Mouse (Mus musculus): ENCODE data around the gene Marc2. TPM values are rescaled to one million over a fixed set of nuclear protein-coding genes. Genes with fewer than 3 reads are reported as not detected.

Marc2 gene
- polyA plus RNA-seq, 1 experiment from 2014 or later: 89.7 TPM

DNA sequence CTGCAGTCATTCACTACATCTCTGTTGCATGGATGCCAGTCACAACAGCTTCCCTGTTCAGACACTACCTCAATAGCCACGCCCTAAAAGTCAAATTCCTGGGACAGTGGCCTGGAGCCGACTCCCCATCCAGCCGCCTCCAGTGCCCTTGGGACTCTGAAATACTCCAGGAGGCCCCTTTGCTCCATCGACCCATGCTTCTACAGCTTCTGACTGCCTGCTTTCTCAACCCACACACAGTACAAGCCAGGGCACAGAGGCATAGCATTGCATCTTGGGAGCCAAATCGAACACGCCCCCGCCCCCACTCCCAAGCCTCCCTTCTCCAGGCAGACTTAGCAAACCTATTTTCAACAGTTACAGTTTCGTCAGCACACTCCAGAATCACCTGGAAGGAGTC lies 16.4 kb downstream of the Marc2 start:
- no peak overlapping the region for H3K4me2 ChIP-seq (ENCODE audit: low read depth, low read length, severe bottlenecking)
- no peaks in the 10 kb centered on the region for H3K9me3 ChIP-seq (ENCODE audit: control insufficient read depth, low read length)
- H3K9ac ChIP-seq (ENCODE audit: low read length): no peak overlapping the region
- H3K4me1 ChIP-seq (replicated peaks; ENCODE audit: control insufficient read depth, insufficient read depth, low read length): peaks cover 5% of the 10 kb centered on the region; the same call in 1 of the 2 replicates
- H3K36me3 ChIP-seq (ENCODE audit: control insufficient read depth, insufficient read depth, low read length): no peaks in the 10 kb centered on the region; the same call in 1 of the 2 replicates
- no peak for DNase-seq (ENCODE audit: low spot score)
- no peak overlapping the region for H3K4me3 ChIP-seq (ENCODE audit: low read depth, low read length)
- no peak overlapping the region for H3K27ac ChIP-seq (ENCODE audit: low read depth, low read length)
- WGBS: 91% methylated on average over 8 of the region's 8 CpGs
- no peak for ATAC-seq (replicated peaks; ENCODE audit: low FRiP score)
- H3K27me3 ChIP-seq (ENCODE audit: control insufficient read depth, insufficient read depth, low read length): no peaks in the 10 kb centered on the region

DNA sequence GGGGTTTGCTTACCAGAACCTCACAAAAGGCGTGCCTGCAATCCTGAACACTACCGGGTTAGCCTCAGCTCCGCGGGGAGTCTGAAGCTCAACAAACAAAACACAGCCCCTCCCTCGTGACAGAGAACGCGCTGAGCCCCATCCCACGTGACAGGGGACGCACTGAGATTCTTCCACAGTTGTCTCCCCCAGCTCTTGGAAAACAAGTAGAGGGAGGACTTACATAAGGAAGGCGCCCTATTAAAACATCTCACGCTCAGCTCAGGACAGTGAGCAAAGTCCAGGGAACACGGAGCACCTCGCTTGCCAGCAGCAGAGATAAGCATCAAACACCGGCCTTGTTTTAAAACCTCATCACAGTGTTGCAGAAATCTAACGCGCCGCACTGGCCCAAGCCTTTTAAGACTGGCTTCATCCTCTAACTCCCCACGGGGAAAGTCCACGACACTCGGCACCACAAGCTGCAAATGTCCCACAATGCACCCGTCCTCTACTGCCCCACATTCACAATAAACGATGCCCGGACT lies 19.0 kb downstream of the Marc2 start:
- Histone ChIP-seq H3K9me3 (ENCODE audit: control insufficient read depth, low read length) (no peaks in the 10 kb centered on the region), H3K27ac (ENCODE audit: low read depth, low read length) (no peak overlapping the region), H3K27me3 (ENCODE audit: control insufficient read depth, insufficient read depth, low read length) (no peaks in the 10 kb centered on the region), H3K4me3 (ENCODE audit: low read depth, low read length) (no peak overlapping the region), H3K4me2 (ENCODE audit: low read depth, low read length, severe bottlenecking) (peak overlapping the region; percentile 29; the same call in 1 of the 2 replicates), H3K9ac (ENCODE audit: low read length) (peak overlapping the region; percentile 37), H3K36me3 (ENCODE audit: control insufficient read depth, insufficient read depth, low read length) (no peaks in the 10 kb centered on the region; the same call in 1 of the 2 replicates), H3K4me1 (replicated peaks; ENCODE audit: control insufficient read depth, insufficient read depth, low read length) (peaks cover 5% of the 10 kb centered on the region; the same call in 1 of the 2 replicates)
- no peak for DNase-seq (ENCODE audit: low spot score)
- ATAC-seq (replicated peaks; ENCODE audit: low FRiP score): no peak
- 34% methylated on average over 23 of the region's 23 CpGs for WGBS

DNA sequence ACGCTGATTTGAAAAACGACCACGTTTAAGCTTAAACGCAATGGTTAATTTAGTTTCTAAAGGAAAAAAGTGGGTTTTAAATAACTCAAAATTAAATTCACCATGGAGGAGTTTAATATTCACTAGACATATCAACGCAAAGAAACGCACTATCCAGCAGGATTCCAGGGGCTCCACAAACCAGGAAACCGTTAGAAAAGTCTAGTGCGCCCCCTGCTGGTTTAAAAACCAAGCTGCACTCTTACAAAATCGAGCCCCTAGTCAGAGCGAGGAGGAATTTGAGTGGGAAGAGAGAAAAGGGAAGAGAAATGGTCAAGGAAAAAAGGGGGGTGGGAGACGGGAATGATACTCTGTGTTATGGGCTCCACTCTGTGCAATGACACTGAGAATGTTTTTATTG lies 21.2 kb downstream of the Marc2 start:
- Histone ChIP-seq H3K27me3 (ENCODE audit: control insufficient read depth, insufficient read depth, low read length) (no peaks in the 10 kb centered on the region), H3K9ac (ENCODE audit: low read length) (no peak overlapping the region), H3K4me2 (ENCODE audit: low read depth, low read length, severe bottlenecking) (no peak overlapping the region), H3K4me3 (ENCODE audit: low read depth, low read length) (no peak overlapping the region), H3K4me1 (replicated peaks; ENCODE audit: control insufficient read depth, insufficient read depth, low read length) (peaks cover 5% of the 10 kb centered on the region; the same call in 1 of the 2 replicates), H3K9me3 (ENCODE audit: control insufficient read depth, low read length) (no peaks in the 10 kb centered on the region), H3K27ac (ENCODE audit: low read depth, low read length) (no peak overlapping the region), H3K36me3 (ENCODE audit: control insufficient read depth, insufficient read depth, low read length) (no peaks in the 10 kb centered on the region)
- DNase-seq (ENCODE audit: low spot score) (peak; percentile 73), ATAC-seq (replicated peaks; ENCODE audit: low FRiP score) (peak; percentile 47)
- WGBS: 27% methylated on average over 11 of the region's 11 CpGs

DNA sequence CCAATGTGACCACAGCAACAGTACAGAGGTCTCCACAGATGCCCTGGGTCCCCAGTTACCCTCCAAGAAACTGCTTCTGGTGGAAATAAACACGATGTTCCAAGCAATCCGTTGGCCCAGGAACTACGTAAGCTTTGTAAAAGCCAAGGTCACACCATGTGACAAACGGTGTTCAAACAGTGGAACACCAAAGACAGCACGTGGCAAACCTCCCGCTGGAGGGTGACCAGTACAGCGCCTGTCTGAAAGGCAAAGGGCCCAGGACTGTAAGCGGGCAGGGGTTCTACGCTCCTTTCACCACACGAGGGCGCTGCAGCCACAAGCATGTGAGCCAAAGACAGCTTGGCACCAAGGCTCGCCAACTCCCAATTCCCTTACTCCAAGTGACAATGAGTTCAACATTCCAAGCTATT lies 21.8 kb downstream of the Marc2 start:
- H3K4me1 ChIP-seq (replicated peaks; ENCODE audit: control insufficient read depth, insufficient read depth, low read length): peaks cover 5% of the 10 kb centered on the region; the same call in 1 of the 2 replicates
- no peak overlapping the region for H3K9ac ChIP-seq (ENCODE audit: low read length)
- H3K27me3 ChIP-seq (ENCODE audit: control insufficient read depth, insufficient read depth, low read length): no peaks in the 10 kb centered on the region
- WGBS: 4% methylated on average over 12 of the region's 12 CpGs
- DNase-seq (ENCODE audit: low spot score) (peak; percentile 95), ATAC-seq (replicated peaks; ENCODE audit: low FRiP score) (peak; percentile 85)
- H3K4me2 ChIP-seq (ENCODE audit: low read depth, low read length, severe bottlenecking): no peak overlapping the region
- H3K36me3 ChIP-seq (ENCODE audit: control insufficient read depth, insufficient read depth, low read length): no peaks in the 10 kb centered on the region
- H3K9me3 ChIP-seq (ENCODE audit: control insufficient read depth, low read length): no peaks in the 10 kb centered on the region
- no peak overlapping the region for H3K4me3 ChIP-seq (ENCODE audit: low read depth, low read length)
- no peak overlapping the region for H3K27ac ChIP-seq (ENCODE audit: low read depth, low read length)

DNA sequence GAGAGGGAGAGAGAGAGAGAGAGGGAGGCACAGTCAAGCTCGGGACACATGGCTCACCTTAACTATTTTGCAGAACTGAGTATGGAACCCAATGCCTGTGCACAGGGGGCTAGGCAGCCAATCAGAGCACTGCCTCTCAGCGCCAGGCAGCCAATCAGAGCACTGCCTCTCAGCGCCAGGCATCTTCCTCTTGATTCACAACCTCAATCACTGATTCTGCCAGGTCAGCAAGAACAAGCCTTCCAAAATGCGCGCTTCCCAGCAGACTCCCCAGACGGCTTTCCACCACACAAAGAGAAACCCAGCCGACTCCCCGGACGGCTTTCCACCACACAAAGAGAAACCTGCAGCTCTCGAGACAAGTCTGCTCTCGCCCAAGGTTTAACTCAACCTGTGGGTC lies 23.6 kb downstream of the Marc2 start:
- H3K4me2 ChIP-seq (ENCODE audit: low read depth, low read length, severe bottlenecking): 0 out of 2 replicates have a peak overlapping the region, but pooled peaks have one; percentile 21
- no peak overlapping the region for H3K9ac ChIP-seq (ENCODE audit: low read length)
- H3K9me3 ChIP-seq (ENCODE audit: control insufficient read depth, low read length): no peaks in the 10 kb centered on the region
- no peaks in the 10 kb centered on the region for H3K36me3 ChIP-seq (ENCODE audit: control insufficient read depth, insufficient read depth, low read length)
- ATAC-seq (replicated peaks; ENCODE audit: low FRiP score) (peak; percentile 54), DNase-seq (ENCODE audit: low spot score) (peak; percentile 57)
- 12% methylated on average over 11 of the region's 11 CpGs for WGBS
- H3K4me1 ChIP-seq (replicated peaks; ENCODE audit: control insufficient read depth, insufficient read depth, low read length): peaks cover 5% of the 10 kb centered on the region; the same call in 1 of the 2 replicates
- no peak overlapping the region for H3K4me3 ChIP-seq (ENCODE audit: low read depth, low read length)
- H3K27me3 ChIP-seq (ENCODE audit: control insufficient read depth, insufficient read depth, low read length): no peaks in the 10 kb centered on the region
- no peak overlapping the region for H3K27ac ChIP-seq (ENCODE audit: low read depth, low read length)

DNA sequence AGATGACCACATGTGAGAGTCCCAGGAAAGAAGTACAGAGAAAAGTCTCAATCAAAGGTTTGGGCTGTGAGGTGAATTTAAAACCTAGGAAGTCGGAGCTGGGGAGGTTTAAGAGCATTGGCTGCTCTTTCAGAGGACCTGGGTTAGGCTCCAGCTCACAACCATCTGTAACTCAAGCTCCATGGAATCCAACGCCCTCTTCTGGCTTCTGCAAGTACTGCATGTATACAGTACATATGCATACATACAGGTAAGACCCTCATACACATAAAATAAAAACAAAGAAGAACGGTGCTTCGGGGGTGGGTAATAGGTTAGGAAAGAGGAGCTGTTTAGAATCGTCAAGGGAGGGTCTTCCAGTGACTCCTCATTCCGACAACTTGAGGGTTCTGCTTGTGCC lies 28.5 kb downstream of the Marc2 start:
- Histone ChIP-seq H3K27me3 (ENCODE audit: control insufficient read depth, insufficient read depth, low read length) (no peaks in the 10 kb centered on the region), H3K9ac (ENCODE audit: low read length) (no peak overlapping the region), H3K9me3 (ENCODE audit: control insufficient read depth, low read length) (no peaks in the 10 kb centered on the region), H3K27ac (ENCODE audit: low read depth, low read length) (no peak overlapping the region), H3K36me3 (ENCODE audit: control insufficient read depth, insufficient read depth, low read length) (no peaks in the 10 kb centered on the region), H3K4me1 (replicated peaks; ENCODE audit: control insufficient read depth, insufficient read depth, low read length) (no peaks in the 10 kb centered on the region), H3K4me2 (ENCODE audit: low read depth, low read length, severe bottlenecking) (no peak overlapping the region), H3K4me3 (ENCODE audit: low read depth, low read length) (no peak overlapping the region)
- ATAC-seq (replicated peaks; ENCODE audit: low FRiP score) (no peak), DNase-seq (ENCODE audit: low spot score) (no peak)
- 80% methylated on average over 6 of the region's 6 CpGs for WGBS

DNA sequence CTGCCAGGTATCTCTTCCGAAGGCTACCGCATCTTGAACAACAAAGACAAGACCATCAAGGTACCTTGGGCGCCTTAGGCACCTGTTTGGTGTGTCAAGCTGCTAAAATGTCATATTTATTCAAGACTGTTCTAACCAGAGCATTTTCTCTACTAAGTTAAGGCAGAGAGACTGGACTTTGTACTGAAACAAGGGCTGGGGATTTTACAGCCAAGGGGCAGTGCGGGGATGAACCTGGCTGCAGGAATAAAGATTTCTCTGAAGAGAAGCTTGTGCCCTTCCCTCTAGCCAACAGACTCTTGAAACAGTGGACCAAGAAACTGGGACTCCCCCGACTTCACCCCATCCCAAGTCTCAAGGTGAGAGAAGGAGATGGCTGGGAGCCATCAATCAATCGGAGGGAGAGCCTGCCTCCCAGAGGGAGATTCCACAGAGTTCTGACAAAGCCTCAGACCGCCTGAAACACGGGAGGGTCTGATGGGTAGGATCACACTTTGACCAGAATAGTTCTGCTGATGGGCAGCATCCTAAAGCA lies 34.5 kb downstream of the Marc2 start:
- 75% methylated on average over 8 of the region's 8 CpGs for WGBS
- H3K9me3 ChIP-seq (ENCODE audit: control insufficient read depth, low read length): no peaks in the 10 kb centered on the region
- H3K36me3 ChIP-seq (ENCODE audit: control insufficient read depth, insufficient read depth, low read length): no peaks in the 10 kb centered on the region
- peaks cover 8% of the 10 kb centered on the region; the same call in 1 of the 2 replicates for H3K4me1 ChIP-seq (replicated peaks; ENCODE audit: control insufficient read depth, insufficient read depth, low read length)
- H3K4me3 ChIP-seq (ENCODE audit: low read depth, low read length): no peak overlapping the region
- no peak for DNase-seq (ENCODE audit: low spot score)
- ATAC-seq (replicated peaks; ENCODE audit: low FRiP score): no peak
- no peak overlapping the region for H3K4me2 ChIP-seq (ENCODE audit: low read depth, low read length, severe bottlenecking)
- H3K9ac ChIP-seq (ENCODE audit: low read length): no peak overlapping the region
- no peak overlapping the region for H3K27ac ChIP-seq (ENCODE audit: low read depth, low read length)
- H3K27me3 ChIP-seq (ENCODE audit: control insufficient read depth, insufficient read depth, low read length): peaks cover 6% of the 10 kb centered on the region

DNA sequence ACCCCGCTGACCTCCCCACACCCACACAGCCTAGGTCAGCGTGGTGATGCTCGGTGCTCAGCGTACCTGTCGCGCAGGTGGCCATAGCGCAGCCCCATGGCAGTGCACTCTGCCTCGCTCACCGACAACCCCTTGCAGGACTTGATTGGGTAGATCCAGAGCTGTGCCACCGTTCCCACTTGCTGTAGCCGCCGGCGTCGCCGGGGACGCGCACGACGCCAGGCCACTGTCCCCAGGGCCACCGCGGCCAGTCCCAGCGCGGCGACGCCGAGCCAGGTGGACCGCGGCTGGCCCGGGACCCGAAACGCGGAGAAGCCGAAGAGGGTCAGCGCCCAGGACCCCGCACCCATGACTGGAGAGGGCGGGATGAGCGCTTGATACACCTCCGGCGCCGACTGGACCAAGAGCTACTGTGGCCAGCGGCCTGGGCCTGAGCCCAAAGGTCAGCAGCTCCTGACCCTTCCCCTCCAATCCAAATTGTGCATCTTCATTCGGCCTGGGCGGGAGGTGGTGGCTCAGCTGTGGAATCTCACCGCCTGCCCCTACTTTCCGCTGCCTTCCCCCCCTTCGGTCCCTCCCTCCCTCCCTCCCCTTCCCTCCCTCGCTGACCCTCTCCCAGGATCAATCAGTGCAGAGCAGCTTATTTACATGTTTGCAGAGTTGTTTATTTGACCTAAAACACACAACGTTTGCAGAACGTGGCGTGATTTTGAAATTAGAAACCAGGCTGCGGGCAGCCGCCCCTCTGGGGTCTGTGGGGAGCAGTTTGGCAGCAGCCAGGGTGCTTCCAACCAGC lies 35.3 kb downstream of the Marc2 start, which contains the start of gene Marc1:
Gene Marc1 (minus strand): TSS at position 534 of the 796 bp plus-strand sequence.
- H3K27me3 ChIP-seq (ENCODE audit: control insufficient read depth, insufficient read depth, low read length): peaks cover 6% of the 10 kb centered on the region
- ATAC-seq (replicated peaks; ENCODE audit: low FRiP score) (peak; percentile 63; the same call in 1 of the 2 replicates), DNase-seq (ENCODE audit: low spot score) (peak; percentile 53)
- H3K27ac ChIP-seq (ENCODE audit: low read depth, low read length): no peak within 1 kb of the TSS
- peak within 1 kb of the TSS; percentile 39; the same call in 1 of the 2 replicates for H3K9ac ChIP-seq (ENCODE audit: low read length)
- H3K4me2 ChIP-seq (ENCODE audit: low read depth, low read length, severe bottlenecking): peak within 1 kb of the TSS; percentile 58
- peak within 1 kb of the TSS; percentile 26 for H3K4me3 ChIP-seq (ENCODE audit: low read depth, low read length)
- WGBS: 9% methylated on average over 48 of the region's 52 CpGs
- no peaks in the 10 kb centered on the region for H3K9me3 ChIP-seq (ENCODE audit: control insufficient read depth, low read length)
- H3K36me3 ChIP-seq (ENCODE audit: control insufficient read depth, insufficient read depth, low read length): no peaks in the 10 kb centered on the region
- H3K4me1 ChIP-seq (replicated peaks; ENCODE audit: control insufficient read depth, insufficient read depth, low read length): peaks cover 8% of the 10 kb centered on the region; the same call in 1 of the 2 replicates

Data from forebrain, embryonic 11.5 days (tissue).